Mouse (Mus musculus): ENCODE data around the gene Accs.
A peak's percentile ranks its signal among the peaks of the same experiment; 100 is the strongest.

Gene Accs

DNA sequence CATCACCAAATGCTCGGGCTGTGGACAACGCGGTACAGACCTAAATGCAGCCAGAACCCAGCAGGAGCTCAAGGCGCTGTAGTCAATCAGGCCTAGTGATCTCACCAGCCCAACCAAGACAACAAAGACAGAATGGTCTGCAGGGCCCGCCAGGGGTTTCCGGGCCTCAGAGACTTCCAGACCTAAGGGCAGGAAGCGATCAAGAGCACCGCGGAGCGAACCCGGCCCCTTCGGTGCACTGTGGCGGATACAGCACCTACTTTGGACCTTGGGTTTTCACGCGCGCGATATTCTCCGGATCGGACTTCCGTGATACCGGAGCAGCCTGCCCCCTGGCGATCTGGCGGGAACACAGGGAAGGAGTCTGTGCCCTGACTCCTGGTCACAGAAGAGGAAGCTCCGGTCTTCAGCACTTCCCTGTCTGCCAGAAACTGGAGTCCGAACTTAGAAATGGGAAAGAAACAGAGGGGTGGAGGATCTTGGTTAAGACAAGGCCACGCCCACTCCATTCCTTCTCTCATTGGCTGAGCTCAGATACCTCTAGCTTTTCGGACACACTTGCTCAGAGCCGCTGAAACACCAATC, at the start of gene Accs:
Gene Accs (minus strand): TSS at position 439 of the 585 bp plus-strand sequence.
- peak; percentile 23 for DNase-seq (ENCODE audit: low spot score)

DNA sequence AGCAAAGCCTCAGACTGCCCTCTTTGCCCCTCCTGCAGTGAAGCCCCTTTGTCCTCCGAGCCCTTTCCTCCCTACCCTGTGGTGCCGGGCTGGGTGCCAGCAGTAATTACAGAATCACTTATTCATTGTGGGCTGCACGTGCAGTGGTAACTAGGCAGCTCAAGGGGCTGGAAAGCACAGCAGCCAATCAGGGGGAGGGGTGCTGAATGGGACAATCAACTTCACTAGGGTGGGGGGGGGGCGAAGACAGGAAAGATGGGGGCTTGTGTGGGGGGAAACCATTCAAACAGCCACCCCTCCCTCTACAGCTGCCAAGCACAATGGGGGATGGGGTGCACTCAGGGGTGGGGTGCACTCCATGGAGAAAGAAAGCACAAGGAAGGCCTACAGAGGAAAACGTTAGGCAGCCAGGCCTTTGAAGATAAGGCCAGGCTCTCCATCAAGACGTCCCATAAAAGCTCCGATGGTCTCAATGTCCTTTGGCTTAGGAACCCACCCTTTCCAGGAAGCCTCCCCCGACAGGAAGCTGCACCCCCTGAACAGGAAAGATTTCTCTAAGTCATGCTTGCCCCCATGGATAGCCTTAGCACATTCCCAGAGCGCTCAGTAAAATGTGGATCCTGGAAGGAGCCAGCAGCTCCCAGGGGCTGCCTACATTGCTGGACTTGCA, 42.0 kb upstream of the Accs start:
- DNase-seq (ENCODE audit: low spot score), result peak; percentile 49

DNA sequence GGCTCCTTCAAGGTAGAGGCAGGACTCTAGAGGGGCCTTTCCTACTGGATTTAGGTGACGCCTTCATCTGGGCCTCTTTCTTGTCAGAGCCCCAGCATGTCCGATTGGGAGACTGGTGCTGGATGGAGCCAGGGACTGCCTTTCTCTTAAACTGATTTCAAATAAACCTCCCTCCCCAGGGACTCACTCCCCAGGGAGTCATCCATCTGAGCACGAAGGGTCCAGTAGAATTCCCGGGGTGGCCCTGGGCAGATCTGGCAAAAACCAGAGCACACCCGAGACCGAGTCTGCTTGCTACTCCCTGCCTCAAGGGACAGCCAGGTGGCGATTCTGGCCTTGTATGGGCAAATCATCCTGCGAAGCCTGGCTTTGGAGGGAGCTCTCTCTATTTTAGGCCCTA, 40.4 kb upstream of the Accs start:
- DNase-seq (ENCODE audit: low spot score), result no peak

DNA sequence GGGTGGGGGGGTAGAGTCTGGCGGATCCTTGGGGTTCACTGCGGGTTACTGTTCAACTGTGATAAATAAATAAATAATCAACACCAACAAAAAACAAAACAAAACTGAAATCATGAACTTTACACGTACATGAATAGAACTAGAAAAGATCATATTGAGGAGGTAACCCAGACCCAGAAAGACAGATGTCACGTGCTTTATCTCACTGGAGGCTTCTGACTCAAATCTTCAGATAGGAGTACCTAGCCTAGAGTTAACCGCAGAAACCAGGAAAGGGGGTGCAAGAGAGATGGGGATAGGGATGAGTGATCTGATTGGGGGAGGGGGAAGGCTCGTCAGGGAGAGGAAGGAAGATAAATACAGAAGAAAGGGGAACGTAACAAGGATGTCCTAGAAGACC, 39.3 kb upstream of the Accs start:
- no peak for DNase-seq (ENCODE audit: low spot score)

DNA sequence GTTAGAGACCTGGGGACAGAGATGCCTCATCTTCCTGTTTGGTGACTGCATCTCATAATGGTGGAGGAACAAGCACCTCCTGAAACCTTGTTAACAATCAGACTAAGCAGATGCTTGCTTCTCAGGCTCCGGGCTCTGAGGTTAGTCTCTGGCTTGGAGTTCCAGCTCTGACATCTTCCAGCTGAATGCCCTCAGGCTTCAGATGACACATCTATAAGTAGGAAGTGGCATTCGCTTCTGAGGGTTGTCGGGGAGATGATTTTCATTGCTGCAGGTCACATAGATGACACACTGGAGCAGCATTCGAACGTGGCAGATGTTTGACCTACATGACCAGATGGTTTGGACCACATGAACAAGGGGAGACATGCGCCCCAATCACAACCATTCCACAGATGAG, 38.6 kb upstream of the Accs start:
- no peak for DNase-seq (ENCODE audit: low spot score)

DNA sequence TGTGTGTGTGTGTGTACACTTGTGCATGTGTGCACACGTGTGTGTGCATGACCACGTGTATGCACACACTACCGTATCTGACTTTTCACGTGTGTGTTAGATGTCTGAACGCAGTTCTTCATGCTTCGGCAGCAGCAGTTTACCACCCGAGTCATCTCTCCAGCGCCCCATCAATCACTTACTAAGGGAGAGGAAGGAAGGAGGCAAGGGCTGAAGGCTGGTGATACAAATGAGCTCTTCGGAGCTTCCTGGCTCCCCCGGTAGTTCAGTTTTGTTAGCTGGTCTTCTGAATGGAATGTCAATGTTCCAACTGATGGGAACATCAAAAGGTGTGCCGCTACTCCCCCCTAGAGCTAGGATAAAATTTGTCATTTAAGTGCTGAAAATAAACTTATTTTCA, 37.5 kb upstream of the Accs start:
- DNase-seq (ENCODE audit: low spot score), result no peak

DNA sequence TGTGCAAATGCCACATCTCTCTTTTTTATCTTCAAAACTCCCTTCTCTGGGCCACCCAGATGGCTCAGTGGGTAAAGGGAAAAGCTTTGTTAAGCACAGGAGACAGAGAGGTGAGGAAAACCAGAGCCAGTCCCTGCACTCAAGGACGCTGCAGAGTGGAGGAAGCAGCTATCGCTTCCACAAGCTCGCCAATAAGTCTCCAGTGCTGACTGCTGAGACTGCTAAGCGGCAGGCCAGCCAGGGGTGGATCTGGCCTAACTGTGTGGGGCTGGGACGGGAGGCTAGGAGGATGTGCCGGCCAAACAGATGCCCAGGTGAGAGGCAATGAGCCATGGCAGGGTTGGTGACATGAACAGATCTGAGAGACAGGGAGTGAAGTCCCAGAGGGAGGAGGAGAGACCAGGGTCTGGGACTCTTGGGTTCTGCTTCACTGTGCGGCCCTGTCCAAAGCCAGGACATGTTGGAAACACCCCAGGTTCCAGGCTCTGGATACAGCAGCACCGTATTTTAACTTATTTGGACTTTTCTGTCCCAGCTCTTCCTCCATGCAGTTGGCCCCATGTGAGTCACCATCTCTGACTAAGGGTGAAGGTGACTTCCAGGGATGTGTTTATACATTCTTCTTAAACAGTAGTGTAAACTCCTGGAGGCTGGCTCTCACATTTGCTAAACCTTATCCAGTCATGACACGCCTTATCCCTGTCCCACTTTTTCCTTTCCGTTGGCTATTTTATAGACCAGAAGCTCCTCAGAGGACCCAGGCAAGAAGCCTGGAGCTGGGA, 36.5 kb upstream of the Accs start:
- DNase-seq (ENCODE audit: low spot score), result no peak

DNA sequence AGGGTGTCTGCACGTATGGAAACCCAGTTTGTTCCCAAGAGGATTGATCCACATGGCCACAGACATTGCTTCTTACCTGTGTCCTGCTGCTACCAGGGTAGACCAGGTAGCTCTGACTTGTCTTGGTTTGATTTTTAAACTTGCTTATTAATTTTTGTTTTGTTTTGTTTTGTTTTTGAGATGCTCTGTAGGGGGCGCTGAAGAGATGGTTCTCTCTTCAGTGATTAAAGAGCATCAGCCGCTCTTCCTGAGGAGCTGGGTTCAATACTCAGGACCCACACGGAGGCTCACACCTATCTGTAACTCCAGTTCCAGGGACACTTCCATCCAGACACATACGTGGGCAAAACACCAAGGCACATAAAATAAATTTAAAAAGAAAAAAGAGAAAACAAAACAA, 33.3 kb upstream of the Accs start:
- no peak for DNase-seq (ENCODE audit: low spot score)

DNA sequence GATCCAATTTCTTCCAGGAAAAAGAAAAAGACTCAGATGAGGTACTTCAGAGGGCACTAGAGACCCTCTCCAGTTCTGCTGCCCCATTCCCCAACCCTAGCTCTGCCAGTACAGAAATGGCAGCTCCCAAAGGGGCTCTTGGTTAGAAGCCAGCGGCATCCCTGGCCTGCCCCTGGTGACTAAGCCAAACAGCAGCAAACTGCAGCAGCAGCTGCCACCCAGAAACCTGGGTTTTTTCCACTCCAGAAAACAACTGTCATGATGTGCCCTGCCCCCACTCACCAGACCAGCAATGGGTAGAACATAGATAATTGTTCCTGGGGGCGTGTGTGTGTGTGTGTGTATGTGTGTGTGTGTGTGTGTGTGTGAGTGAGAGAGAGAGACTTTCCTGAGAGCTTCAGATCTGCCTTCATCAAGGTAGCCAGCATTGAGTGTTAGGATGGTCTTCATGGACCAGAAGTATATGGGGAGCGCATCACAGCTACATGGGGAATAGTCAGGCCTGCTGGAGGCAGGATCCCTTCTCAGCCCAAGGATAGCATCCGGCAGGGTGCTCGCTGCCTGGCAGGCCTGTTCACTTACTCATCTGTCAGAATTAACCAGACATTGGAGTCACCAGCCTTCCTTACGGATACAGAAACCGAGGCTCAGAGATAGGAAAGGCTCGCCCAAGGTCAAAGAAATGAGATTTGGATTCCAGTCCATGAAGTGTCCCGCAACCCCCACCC, 32.1 kb upstream of the Accs start:
- DNase-seq (ENCODE audit: low spot score), result no peak

DNA sequence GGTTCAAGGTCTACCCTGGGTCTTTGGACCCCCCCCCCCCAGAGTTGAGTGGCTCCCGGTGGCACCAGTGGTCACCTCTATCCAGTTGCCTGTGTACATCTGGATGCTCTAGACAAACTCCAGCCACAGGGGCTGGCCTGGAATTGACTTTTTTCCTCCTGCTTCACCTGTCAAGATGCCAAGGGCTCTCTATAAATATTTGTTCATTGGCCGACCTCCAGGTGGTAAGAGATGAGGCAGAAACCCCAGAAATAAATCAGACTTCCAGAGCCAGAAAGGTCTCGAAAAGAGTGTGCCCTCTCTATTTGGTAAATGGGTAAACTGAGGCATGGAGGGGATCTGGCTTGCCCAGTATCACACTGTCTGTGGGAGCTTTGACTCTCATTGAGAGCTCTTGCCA, 31.2 kb upstream of the Accs start:
- DNase-seq (ENCODE audit: low spot score), result no peak

DNA sequence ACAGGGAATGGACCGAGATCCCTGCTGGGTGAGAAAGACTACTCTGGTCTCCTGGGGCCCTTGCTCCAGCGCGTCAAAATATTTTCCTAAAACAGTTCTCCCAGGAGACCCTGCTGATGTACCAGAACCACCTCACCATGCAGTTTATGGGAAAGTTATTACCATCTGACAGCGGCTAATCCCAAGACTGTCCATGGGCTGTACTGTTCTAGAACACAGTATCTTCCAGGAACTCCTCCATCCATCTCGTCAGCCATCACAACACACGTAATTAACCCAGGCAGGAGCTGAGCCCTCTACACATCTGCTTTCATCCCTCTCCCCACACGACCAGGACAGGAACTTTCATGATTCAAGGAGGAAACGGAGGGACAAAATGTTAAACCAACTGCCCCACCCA, 30.7 kb upstream of the Accs start:
- DNase-seq (ENCODE audit: low spot score), result no peak

DNA sequence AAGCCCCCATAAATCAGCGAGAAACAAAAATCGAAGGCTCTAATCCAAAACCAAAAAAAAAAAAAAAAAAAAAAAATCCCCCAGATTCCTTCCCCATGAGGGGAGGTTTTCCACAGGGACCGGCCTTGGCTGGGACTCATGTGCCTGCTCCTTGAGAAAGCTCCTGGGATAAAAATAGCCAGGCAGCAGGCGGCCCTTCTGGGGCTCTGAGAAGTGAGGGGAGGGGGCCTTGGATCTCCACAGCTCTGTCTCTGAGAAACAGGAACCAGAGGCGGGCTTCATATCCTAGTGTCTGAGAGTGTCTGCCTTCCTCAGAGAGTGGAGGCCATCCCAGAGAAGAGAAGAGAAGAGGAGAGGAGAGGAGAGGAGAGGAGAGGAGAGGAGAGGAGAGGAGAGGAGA, 27.3 kb upstream of the Accs start:
- DNase-seq (ENCODE audit: low spot score), result no peak

DNA sequence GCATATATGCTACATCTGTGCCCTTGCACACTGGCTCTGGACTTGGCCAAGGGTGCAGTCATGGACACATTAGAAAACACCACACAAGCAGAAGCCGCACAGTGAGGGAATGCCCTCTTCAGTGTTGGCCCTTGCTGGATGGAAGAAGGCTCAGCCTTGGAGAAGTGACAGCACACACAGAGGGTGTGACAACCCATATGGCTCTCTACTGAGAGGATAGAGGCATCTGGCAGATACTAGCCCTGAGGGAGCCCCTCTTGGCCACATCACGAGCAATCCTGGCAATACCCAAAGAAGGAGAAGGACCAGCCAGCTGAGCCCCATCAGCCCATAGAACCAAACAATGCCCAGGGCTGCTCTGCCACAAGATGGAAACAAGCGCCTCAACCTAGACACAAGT, 24.9 kb upstream of the Accs start:
- no peak for DNase-seq (ENCODE audit: low spot score)

DNA sequence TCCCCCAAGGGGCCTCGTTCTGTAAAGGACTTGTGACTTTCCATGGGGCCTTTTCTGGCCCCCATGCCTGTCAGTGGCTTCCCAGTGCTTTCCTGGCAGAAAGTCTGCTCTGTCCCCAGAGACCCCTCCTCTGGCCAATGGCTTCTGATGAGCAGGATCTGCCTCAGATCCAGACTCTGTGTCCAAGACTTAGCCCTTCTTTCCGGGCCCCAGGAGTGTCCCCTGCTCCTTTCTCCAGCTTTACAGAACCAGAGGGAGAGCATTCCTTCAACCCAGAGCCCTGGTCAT, 24.4 kb upstream of the Accs start:
- no peak for DNase-seq (ENCODE audit: low spot score)

DNA sequence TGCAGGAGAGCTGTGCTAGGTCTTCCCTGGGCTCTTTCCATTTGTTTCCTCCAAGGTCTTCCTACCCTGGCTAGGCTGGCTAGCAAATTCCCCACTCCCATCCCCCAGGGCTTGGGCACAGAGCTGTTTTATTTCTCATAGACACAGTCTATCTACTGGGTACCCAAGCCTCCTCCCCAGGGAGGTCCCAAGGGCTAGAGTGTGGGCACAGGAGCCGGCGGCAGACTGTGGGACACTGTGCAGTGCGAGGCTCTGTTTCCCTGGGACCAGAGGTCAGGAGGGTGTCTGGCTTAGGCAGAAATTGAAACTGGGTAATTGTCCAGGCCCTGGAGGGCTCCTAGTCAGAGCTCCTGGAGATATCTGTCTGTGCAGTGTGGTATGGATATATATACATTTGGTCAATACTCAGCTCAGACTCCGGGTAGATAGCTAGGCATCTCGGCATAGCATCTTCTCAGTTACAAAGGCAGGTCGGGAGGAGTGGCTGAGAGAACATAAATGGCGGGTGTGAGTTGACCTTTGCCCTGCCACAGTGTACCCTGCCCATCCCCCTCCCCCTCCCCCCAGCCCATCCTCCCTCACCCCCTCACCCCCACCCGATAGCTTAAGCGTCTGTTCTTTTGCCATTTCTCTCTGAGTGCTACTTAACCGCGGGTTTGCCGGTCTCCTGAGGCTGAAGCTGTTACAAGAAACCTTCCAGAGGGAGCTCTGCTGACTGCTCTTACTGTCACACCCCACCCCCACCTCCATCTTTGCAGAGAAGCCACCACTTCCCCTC, 23.9 kb upstream of the Accs start:
- DNase-seq (ENCODE audit: low spot score), result no peak

DNA sequence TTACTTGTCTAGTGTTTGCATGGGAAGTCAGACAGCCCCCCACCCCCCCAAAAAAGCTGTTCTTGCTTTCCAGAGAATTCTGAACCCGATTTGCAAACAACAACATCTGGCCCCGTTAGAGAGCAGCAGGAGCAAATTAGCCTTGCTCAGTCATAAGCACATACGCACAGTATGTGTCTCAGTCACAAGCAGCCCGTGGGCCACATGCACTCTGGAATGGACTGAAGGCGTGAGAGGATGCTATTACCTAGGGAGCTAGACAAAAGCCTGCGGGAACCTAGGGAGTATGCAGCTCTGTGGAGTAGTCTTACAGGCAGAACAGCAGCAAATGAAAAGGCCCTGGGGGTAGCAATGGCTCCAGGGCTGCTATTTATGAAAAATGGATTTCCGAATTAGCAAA, 22.5 kb upstream of the Accs start:
- no peak for DNase-seq (ENCODE audit: low spot score)

DNA sequence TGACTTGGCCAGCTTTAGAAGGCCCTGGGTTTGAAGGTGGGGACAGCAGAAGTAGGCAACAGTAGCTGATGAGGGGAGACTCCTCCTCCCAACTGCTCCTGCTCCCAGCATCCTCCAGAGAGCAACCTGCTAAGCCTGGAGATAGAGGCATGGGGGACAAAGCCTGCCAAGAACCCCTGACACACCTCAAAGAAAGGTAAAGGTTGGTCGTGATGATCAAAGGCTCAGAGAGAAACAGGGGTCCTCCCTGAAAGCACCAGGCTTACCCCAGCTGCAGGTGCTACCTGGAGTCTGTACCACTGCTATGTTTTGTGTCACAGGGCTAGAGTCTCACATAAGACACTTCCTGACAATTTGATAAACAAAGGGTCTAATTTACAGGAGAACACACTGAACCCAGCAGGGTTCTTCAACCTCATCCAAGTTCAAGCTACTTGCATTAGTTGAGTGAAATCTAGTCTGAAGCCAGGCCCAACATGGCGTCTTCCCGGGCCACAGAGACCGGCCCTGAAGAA, 21.7 kb upstream of the Accs start:
- no peak for DNase-seq (ENCODE audit: low spot score)

DNA sequence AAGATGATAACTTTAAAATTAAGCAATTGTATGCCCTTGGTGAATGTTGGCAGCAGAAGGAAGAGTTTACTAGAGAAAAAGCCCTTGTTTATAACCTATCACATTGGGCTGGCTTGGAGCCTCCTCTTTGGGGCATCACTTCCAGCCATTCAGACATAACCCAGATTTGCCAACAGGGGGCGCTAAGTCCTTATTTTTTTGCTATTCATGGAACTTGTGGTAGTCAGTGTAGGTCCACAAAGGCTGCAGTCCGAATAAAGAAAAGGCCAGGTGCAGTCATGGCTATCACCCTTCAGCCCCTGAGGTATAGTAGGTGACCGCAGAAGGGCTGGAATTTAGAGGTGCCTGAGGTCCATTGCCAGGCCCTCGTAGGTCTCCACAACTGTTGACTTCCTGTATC, 21.1 kb upstream of the Accs start:
- DNase-seq (ENCODE audit: low spot score), result peak; percentile 70

DNA sequence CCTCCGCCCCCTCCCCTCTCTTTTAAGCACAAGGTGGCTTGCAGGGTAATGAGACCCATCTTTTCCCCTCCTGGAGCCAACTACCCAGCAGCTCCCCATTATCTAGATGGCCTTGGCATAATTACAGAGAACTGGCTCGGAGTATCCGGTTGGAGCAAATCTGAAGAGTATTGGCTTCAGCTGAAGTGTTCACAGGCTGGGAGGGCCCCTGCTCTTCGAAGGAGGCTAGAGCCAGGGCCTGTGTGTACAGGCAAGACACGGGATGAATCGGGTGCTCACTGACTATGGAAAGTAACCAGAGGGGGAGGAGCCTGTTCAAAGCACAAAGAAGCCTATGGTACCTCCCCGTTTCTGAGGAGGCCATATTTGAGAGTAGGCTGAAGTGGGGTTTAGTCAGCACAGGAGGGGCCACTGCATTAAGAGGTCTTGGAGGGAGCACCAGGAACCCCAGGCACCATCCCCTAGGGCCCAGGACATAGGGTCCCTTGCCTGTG, 19.4 kb upstream of the Accs start, which contains the start of gene Accsl:
Gene Accsl (minus strand): TSS at position 51 of the 494 bp plus-strand sequence.
- DNase-seq (ENCODE audit: low spot score), result no peak

DNA sequence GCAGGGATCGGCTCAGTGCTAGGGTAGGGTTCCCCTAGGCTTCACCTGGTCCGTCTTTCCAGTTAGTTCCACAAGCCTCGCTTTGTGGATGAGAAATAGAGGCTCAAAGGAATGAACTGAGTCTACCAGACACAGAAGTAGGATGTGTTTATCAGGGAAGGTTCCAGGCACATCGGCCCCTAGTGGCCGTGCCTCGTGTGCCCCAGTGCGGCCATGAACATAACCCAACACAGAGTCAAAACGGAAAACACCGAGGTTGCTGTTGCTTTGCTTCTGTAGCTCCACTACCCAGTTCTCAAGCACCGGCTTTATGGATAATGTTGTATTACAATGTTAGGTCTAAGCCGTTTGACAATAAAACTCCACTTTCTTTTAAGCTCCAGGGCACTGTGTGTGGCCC, 18.8 kb upstream of the Accs start:
- no peak for DNase-seq (ENCODE audit: low spot score)

DNA sequence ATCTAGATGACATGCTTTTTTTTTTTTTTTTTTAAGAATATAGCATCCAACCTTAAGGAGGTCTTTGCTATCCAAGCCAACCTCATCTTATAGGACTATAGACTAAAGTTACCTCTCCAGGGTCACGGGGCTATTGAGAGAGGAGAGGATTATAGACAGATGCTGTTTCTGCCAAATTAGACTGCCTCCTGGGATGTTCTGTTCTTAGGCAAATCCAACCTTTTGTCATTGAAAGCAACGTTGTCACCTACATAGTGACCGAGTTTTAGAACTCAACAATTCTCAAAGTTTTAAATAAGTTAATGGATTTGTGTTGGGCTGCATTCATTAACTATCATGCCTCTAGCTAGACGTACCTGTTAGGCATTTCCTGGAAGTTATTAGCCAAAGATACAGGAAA, 13.5 kb upstream of the Accs start:
- DNase-seq (ENCODE audit: low spot score), result no peak

DNA sequence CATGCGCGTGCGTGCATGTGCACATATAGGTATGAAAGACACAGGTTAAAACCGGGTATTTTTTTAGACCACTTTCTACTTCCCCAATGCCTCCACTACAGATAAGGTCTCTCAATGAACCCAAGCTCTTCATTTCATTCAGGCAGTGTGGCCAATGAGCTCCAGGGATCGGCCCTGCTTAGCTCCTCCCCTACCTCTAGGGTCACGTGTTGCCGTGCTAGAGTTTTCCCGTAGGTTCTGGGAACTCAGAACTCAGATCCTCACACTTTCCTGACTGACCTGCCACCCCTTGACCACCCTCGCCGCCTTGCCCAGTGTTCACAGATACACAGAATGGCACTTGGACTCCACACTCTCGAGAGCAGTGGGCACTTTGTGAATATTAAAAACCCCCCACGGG, 9.1 kb upstream of the Accs start:
- no peak for DNase-seq (ENCODE audit: low spot score)
